Mouse (Mus musculus): ENCODE data around the gene Birc5.
A peak's percentile ranks its signal among the peaks of the same experiment; 100 is the strongest.

The Birc5 gene

DNA sequence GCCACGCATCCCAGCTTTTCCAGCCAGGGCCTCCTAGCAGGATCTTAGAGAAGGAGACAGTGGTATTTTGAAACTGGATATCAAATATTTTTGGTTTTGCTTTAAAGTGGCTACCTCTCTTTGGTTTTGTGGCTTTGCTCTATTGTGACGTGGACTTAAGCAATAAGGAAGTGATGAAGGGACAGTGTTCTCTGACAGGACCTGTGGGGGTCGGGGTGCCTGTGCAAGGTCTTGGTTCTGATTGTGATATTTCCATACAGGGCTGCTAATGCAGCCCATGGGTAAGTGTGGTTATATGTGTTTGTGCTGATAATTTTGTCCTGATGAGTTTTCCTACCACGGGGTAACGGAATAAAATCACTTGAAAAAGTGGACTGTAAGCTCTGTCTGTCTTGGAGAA is 6.3 kb downstream of the Birc5 start:
- no peak for DNase-seq (ENCODE audit: low read depth, low spot score)

DNA sequence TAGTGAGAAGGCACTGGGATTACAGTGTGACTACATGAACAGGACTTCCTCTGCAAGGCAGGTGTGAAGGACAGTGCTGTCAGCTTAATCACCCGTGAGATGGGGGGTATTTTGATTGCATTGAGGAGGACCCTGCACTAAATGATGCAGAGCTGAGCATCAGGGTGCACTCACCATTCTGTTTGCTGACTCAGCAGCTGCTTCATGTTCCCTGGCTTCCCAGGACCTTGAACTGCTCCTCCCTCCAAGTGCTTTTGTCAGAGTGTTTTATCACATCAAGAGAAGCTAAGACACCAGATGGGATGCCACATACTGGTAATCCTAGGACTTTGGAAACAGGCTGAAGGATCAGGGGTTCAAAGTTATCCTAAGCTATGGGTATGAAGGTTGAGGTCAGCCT is 6.9 kb downstream of the Birc5 start:
- no peak for DNase-seq (ENCODE audit: low read depth, low spot score)

DNA sequence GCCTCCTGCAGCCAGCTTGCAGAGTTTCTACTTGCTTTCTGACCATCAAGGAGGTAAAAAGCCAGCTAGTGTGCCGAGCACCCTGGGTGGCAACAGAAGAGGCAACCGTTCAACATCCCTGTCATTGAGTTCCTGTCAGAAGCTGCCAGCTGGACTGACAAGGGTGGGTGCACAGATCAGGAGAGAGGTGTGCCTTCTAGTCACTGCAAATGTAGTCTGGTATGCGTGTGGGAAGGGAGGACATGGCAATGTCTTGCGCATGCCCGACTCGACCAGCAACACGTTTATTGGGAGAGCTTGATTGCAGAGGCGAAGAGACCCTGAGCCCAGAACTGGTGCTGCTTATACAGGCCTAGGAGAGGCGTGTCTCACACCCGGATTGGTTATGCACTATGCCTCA is 8.4 kb downstream of the Birc5 start:
- no peak for DNase-seq (ENCODE audit: low read depth, low spot score)

DNA sequence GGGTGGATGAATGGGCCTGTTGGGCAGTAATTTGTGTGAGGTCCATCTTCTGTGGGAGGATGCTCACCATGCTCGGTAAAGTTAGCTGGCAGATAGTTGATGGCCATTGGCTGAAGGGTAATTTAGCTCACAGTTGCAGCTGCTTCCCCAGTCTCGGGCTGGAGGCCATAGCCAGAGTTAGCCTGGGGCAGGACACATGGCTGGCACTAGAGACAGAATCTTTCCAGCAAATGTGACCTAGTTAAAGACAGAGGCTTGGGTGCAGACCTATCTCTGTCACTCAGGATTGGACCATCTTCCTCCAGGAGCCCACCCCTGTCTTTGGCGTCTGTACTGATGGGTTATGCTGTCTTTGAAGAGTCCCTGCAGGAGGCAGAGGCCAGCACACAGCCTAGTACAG is 9.3 kb downstream of the Birc5 start:
- no peak for DNase-seq (ENCODE audit: low read depth, low spot score)

DNA sequence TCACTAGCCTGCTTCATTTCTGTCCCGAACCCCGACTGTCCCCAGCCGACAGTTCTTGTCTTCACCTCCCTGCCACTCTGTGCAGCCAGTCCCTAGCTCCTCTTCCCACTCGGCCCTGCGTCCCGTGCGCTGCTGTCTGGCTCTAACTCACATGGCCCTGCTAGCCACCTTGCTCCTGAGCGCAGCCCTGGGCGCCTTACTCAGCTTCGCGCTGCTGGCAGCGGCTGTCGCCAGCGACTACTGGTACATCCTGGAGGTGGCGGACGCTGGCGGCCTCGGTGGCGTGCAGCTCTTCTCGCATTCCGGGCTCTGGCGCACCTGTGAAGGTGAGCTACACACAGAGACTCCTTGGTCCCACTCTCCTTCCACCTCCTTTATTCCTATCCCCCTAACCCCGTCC is 11.6 kb downstream of the Birc5 start, which contains the start of gene Tmem235:
Tmem235 (plus strand) TSS at position 152 of the 400 bp plus-strand sequence.
- DNase-seq (ENCODE audit: low read depth, low spot score): no peak

DNA sequence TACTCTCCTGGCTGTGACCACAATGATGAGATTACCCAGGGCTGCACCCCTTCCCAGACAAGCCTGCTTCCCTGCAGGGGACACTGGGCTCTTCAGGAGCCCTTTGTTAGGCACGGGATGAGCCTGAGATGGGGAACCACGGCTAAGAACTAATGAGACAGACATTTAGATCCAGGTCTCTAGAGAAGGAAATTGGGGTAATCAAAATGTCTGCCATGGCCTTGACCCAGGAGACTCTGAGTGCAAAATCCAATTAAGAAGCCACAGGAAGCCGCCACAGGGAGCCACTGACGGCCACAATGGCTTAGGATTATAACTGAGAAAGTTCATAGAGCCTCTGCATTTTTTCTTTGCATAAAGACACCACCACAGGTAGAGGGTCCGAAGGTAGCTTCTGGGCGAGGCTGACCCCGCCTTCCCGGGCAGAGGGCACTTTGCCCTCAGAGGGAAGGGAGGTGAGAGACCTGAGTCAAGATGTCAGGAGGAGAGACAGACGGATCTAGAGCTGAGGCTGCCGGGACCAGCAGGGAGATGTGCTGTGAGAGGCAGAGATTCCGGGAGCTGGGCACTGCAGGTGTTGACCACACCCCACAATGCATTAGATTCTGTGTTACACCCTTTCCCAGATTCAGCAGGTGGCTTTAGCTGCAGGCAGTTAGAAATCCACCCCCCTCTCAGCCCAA is 14.3 kb downstream of the Birc5 start:
- DNase-seq (ENCODE audit: low read depth, low spot score): no peak

DNA sequence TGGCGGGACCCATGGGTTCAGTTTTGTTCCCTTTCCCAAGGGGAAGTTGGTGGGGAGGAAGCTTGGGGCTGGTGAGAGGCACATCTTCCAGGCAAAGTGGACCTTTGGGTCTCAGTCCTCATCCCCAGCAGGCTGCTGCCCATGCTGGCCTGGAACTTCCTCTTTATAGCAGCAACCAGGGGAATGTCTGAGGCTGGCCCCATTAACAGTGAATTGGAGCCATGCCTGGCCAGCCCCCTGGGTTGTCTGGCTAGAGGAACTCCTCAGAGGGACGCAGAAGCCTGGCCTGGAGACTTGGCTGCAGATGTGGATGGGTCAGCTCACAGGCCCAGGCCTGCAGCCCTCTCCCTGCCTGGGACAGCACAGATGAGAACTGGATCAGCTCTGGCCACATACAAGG is 15.8 kb downstream of the Birc5 start:
- no peak for DNase-seq (ENCODE audit: low read depth, low spot score)

DNA sequence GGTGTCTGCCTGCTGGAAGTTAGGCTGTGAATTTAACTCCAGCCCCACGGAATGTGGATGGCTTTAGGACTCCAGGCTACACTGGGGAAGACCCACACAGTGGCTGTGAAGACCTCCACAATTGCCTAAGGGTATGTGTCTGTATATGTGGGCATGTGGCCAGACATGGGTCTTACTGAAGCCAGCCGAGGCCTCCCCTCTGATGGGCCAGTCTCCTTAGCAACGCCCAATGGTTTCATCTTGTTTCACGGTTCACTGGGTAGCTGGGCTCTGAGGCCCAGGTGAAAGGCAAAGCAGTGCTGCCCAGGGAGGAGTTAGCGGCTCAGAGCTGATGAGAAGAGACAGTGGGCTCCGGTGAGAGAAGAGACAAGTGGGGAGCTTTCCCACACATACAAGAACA is 16.9 kb downstream of the Birc5 start:
- no peak for DNase-seq (ENCODE audit: low read depth, low spot score)

DNA sequence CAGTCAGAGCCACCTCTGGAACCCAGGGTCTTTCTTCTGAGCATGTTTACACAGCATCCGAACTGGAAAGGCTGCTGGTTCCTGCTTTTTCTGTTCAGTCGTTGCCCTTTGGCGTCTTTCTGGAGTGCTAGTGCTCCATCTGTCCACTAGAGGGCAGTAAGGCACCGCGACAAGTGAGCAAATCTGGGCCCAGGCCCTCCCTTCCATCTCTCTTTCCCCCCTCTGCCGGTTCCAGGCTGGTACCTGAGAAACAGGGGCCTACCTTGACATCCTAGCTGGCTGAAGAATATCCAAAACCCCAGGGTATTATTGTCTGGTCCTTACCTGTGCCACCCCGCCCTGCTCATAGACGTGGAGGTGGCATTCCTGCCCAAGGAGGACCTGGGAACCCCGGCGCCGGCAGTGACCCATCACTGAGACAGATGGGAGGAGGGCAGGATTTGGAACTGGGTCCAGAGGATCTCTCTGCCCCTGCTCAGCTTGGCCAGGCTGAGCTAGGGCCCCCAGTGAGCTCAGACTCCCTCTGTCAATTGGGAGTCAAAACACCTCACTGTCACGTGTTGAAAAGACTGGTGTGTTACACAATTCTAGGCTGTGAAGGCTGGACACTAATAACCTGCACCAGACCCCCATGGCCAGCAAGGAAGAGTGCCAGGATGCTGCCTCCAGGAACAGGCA is 21.8 kb downstream of the Birc5 start:
- DNase-seq (ENCODE audit: low read depth, low spot score): peak; percentile 84

DNA sequence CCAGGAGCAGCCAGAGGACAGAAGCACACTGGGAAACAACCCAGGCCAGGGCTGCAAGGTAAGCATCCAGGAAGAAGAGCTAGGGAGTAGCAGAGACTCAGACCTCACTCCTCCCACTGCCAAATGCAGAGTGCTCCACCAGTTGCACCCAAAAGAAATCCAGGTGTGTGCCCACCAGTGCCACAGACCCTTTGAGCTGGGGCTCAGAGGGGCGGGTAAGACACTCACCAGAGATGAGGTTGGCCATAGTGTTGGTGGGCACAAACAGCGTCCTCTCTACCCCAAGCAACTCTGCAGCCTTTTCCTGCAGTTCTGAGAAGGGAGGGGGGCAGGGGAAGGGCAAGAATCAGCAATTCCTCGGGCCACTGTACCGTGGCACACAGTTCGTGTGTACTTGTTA is 22.3 kb downstream of the Birc5 start:
- DNase-seq (ENCODE audit: low read depth, low spot score): no peak

DNA sequence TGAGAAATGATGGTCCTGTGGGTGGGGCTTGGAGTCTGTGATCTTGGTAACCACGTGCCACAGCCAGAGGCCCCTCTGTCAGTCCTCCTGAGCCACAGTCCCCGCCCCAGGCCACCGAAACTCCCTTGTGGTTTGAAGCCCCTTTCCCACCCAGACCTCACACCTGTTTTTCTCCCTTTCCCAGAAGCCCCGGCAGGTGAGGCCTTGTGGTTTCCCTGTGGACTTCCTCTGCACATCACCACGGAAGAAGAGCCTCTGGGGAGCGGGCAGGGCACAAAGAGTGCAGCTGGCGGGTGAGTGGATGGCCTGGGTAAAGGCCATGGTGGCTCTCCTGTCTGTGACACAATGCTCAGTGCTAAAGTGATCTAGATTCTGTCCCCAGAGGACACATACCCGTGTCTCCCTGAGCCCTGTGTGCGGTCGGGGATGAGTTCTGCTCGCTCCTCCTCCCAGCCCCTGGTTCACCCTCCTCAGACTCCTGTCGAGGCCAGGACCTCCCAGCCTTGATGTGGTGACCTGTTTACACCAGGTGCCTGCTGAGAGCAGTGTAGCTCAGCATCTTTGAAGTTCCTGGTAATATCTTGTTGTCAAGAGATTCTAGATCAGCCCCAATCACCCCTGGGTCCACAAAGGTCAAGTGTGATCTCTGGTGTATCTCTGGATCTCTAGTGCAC is 23.0 kb downstream of the Birc5 start:
- DNase-seq (ENCODE audit: low read depth, low spot score): no peak

DNA sequence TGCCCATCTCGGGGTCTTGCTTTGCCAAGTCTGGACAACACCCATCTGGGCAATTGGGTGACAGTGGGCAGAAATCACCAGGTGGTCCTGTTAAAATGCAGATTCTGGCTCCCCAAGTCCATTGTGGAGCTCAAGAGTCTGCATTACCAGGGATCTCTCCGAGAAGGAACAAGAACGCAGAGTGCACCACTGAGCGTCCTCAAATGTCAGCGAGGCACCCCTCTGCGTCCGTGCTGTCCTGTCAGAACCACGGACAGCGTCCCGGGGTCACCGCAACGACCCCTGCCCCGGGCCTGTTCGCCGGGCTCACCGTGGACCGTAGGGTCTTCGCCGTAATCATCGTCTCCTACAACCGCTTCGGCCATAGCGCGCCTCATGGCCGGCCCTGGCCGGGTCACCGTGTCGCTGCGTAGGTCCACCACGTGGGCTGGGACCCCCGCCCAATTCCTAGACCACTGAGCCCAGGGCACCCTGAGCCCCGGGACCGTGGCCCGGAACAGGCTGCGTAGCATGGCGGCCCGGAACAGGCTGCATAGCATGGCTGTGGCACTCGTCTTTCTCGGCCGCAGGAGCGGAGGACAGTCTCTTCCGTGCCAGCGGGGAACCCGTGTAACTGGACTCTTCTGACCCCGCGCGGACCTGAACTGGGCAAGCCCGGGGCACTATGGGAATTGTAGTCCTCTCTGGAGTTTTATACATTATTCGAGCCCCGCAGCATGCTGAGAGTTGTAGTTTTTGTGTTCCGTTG is 24.0 kb downstream of the Birc5 start, which contains the start of gene Tha1:
Tha1 (minus strand) TSS at position 621 of the 748 bp plus-strand sequence.
- DNase-seq (ENCODE audit: low read depth, low spot score): no peak

DNA sequence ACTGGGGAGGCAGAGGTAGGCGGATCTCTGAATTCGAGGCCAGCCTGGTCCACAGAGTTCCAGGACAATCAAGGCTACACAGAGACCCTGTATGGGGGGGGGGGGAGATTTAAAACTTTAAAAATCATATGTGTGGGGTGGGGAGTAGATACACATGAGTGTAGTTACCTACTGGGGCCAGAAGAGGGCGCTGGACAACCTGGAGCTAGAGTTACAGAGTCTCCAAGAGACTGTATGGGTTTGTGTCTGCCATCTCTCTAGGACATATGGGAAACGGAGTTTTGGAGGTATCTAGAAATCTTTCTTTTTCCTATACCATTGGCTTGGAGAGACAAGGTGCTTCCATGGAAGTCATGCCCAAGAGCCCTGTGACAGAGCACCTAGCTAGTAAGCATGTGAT is 25.4 kb downstream of the Birc5 start:
- DNase-seq (ENCODE audit: low read depth, low spot score): no peak

DNA sequence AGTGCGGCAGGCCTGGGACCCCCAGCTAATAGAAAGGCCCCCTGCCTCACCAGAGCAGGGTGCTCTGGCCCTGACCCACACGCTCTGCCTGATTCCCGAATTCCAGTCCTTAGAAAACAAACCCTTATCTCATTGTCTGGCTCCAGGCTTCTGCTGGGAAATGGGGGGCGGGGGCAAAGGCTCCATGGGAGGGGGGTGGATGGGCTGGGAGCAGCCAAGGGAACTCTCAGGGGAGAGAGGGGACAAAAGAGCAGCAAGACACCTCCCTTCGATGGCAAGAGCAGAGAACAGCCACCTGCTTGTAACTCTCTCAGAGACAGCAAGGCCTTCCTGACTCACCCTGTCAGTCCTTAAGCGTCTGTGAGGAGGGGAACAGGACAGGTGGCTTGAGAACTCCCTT is 26.6 kb downstream of the Birc5 start:
- no peak for DNase-seq (ENCODE audit: low read depth, low spot score)

DNA sequence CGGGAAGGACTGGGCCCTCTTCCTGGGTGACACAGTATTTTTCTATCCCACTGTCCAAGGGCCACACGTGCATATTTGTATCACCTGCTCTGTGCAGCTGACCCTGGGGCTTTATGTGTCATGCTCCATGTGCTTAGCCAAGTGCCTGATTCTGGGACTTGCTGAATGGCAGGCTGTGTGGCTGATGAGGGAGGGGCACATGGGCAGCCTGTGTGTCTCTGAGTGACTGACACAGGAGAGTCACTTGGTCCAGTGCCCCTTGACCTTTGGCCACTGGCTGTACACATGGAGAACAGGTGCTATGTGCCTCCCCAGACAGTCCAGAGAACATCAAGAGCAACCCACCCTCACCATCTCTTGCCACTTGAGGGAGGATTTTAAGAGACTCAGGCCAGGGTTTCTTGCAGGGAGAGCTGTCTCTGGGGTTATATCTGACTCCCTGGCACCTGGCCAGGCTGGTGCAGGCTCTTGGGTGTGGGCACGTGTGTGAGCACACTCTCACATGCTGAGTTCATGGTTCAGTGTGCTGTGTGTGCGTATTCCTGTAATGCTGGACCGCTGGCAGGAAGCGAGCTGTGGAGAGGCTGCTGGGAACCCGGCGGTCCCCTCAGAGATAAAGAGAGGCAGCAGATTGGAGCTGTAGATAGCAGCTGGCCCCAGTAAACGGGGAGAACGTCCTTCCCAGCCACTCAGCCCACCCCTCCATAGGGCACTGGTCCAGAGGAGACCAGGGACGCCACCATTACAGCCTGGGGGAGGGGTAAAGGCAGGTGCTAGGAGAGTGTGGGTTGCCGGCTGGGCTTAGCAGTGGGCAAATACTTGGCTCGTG is 29.1 kb downstream of the Birc5 start:
- no peak for DNase-seq (ENCODE audit: low read depth, low spot score)

DNA sequence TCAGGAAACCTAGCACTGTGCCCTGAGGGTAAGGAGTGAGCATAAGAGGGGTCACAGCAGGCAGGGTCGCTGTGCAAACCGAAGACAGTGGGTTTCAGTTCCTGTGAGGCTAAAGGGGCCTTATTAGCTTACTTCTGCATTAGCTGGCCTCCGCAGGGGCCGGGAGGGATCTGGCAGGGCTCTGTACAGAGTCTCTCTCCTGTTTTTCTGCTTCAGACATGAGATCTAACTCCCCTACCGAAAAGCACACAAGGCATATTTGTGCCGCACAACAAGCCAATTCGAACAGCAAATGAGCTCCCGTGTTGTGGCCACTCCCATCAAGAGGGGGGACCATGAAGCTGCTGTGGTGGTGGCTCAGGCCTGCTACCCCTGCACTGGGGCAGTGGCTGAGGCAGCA is 29.8 kb downstream of the Birc5 start:
- no peak for DNase-seq (ENCODE audit: low read depth, low spot score)

DNA sequence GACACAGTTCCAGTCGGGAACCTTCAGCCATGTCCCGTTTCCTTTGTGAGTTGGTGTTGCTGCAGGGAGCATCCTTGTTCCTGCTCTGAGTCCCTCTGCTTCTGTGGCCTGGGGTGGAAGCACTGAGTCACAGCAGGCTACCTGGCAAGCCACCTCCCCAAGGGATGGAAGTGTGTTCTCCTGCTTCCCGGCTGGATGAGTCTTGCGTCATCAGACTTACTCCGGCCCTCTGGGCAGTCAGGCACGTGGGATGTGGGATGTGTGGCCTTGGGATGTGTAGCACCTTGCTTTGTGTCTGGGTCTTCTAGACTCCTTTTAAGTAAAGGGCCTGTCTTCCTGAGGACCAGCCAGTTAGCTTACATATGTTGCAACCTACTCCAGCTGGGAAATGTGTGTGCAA is 30.6 kb downstream of the Birc5 start:
- DNase-seq (ENCODE audit: low read depth, low spot score): no peak

DNA sequence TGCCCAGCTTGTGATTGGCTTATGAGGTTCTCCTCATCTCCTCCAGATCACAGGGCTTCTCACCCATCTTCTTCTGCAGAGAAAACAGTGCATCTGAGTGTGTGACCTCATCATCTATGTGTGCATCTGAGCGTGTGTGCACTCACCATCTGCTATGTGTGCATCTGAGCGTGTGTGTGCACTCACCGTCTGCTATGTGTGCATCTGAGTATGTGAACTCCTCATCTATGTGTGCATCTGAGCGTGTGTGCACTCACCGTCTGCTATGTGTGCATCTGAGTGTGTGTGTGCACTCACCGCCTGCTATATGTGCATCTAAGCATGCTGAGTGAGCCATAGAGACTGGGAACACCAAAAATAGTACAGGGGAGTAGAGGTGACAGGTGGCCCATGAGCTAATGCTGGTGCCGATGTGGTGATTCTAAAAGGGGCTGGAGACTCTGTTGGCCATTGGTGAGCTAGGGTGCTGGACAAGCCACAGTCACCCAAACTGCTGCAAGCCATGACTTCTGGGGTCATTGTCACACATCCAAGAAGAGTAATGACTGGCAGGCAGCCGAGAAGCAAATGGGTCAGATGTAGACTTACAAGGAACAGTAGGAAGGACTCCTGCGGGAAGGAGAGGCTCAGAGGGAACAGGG is 31.4 kb downstream of the Birc5 start:
- DNase-seq (ENCODE audit: low read depth, low spot score): no peak

DNA sequence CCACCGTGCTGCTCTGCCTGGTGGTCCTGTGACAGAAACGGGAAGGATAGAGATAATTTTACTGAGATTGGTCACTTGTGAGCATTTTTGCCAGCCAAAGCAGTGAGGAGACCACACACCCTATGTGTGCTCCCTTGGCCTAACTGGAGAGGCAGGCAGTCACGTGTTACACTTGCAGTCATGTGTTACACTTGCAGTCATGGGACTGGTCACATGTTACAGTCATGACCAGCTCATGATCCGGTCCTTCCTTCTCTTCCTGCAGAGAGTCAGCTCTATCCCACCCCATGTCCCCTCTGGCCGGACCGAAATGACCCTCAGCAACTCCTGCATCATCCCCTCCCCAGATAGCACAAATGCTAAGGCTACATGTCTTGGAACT is 31.9 kb downstream of the Birc5 start:
- no peak for DNase-seq (ENCODE audit: low read depth, low spot score)

DNA sequence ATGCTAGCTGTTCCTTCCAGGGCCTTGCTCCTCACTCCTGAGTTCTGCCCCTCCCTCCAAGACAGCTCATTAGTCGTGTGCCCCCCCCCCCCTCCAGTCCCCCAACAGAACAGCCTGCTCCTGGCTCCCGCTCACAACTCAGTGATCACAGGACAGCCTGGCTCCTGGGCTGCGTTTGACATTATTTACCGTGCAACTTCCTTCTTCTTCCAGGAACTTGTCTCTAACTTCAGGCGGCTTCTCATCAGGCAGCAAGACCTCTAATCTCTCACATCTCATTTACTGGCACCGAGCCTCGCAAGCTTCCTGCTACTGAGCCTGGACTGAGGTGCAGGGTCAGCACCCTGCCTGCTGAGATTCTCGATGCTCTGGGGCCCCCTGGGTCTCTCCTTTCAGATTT is 32.7 kb downstream of the Birc5 start:
- no peak for DNase-seq (ENCODE audit: low read depth, low spot score)

DNA sequence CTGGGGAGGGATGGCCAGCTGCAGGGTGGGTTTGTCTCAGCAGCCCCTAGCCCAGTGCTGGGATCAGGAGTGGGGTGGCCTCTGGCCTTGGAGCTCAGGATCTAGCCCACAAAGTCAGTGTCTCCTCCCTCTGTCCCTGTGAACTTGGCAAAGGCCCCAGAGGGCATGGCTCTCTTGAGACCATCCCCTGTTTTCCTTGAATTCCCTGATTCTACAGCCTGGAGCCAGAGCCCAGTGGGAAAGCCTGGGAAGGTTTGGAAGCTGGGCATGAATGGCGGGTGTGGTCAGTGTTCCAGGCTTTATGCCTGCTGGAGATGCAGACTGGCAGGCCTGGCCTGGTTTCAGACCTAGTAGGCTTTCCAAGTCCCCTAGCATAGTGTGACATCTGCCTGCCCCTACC is 33.2 kb downstream of the Birc5 start:
- DNase-seq (ENCODE audit: low read depth, low spot score): no peak

All from retina, postnatal 7 days (tissue).